Mouse (Mus musculus) CH12F3 (cell line): Measurements from ENCODE around the gene Fam207a.

Experiments used
- in situ Hi-C: fragments of 300-500 bp; cut with MboI; formaldehyde crosslinking; loops from 2 replicates; pipeline ENCODE4 v1.14.3; 2020; ENCODE audit warnings: low sequenced_read_pairs

Fam207a gene

GRCm38 (mm10) chr10:77455251-77456010, 60.2 kb downstream of the Fam207a start:
- in situ Hi-C loops, result no loop called here

GRCm38 (mm10) chr10:77454795-77455194, 60.8 kb downstream of the Fam207a start:
- in situ Hi-C loops, result no loop called here

GRCm38 (mm10) chr10:77451822-77452221, 63.8 kb downstream of the Fam207a start:
- in situ Hi-C loops, result no loop called here

GRCm38 (mm10) chr10:77450159-77450464, 65.5 kb downstream of the Fam207a start:
- in situ Hi-C loops, result no loop called here

GRCm38 (mm10) chr10:77449315-77450158, 66.0 kb downstream of the Fam207a start:
- in situ Hi-C loops, result no loop called here

GRCm38 (mm10) chr10:77448698-77449247, 66.8 kb downstream of the Fam207a start:
- in situ Hi-C loops, result no loop called here

- in situ Hi-C loops, result no loop called here
These were observed 67.4 kb downstream of the Fam207a start for GRCm38 (mm10) chr10:77448209-77448608.

- in situ Hi-C loops, result no loop called here
These were observed 67.8 kb downstream of the Fam207a start for GRCm38 (mm10) chr10:77447755-77448154.

GRCm38 (mm10) chr10:77442250-77442649, 73.3 kb downstream of the Fam207a start:
- in situ Hi-C loops, result no loop called here

- in situ Hi-C loops, result no loop called here
These were observed 73.8 kb downstream of the Fam207a start for GRCm38 (mm10) chr10:77441812-77442211.

GRCm38 (mm10) chr10:77440841-77441755, 74.5 kb downstream of the Fam207a start:
- in situ Hi-C loops, result no loop called here

GRCm38 (mm10) chr10:77440286-77440685, 75.3 kb downstream of the Fam207a start:
- in situ Hi-C loops, result no loop called here

GRCm38 (mm10) chr10:77439026-77439425, 76.6 kb downstream of the Fam207a start:
- in situ Hi-C loops, result no loop called here

- in situ Hi-C loops, result no loop called here
These were observed 77.6 kb downstream of the Fam207a start for GRCm38 (mm10) chr10:77438021-77438420.
